Mouse (Mus musculus): Measurements from ENCODE around the gene Adamts17. TPM values are rescaled to one million over a fixed set of nuclear protein-coding genes. Genes with fewer than 3 reads are reported as not detected.

Adamts17 gene
- polyA plus RNA-seq, 1 experiment, result not detected

GRCm38 (mm10) chr7:67003648-67004047, 164.1 kb downstream of the Adamts17 start:
- peaks cover 11% of the 10 kb centered on the region; the same call in 1 of the 2 replicates for H3K9me3 ChIP-seq
- no peaks in the 10 kb centered on the region for H3K4me1 ChIP-seq
- H3K36me3 ChIP-seq (replicated peaks; ENCODE audit: low read length), result no peaks in the 10 kb centered on the region
- H3K4me3 ChIP-seq (replicated peaks), result no peak overlapping the region
- H3K27me3 ChIP-seq (replicated peaks), result no peaks in the 10 kb centered on the region
- no peak for TF ChIP-seq GATA1 (IDR thresholded peaks at IDR 0.05; ENCODE audit: borderline replicate concordance, low read length)
- no peak for TF ChIP-seq FLI1 (IDR thresholded peaks at IDR 0.05; ENCODE audit: low read length)

- H3K4me3 ChIP-seq (replicated peaks), result no peak overlapping the region
- no peaks in the 10 kb centered on the region for H3K27me3 ChIP-seq (replicated peaks)
- no peak for TF ChIP-seq FLI1 (IDR thresholded peaks at IDR 0.05; ENCODE audit: low read length)
- TF ChIP-seq GATA1 (IDR thresholded peaks at IDR 0.05; ENCODE audit: borderline replicate concordance, low read length), result no peak
- H3K4me1 ChIP-seq, result no peaks in the 10 kb centered on the region
- H3K36me3 ChIP-seq (replicated peaks; ENCODE audit: low read length), result no peaks in the 10 kb centered on the region
- peaks cover 11% of the 10 kb centered on the region; the same call in 1 of the 2 replicates for H3K9me3 ChIP-seq
These were observed 164.7 kb downstream of the Adamts17 start for GRCm38 (mm10) chr7:67004220-67004619.

GRCm38 (mm10) chr7:67009841-67010240, 170.3 kb downstream of the Adamts17 start:
- no peaks in the 10 kb centered on the region for H3K4me1 ChIP-seq
- peaks cover 8% of the 10 kb centered on the region; the same call in 1 of the 2 replicates for H3K9me3 ChIP-seq
- peaks cover 1% of the 10 kb centered on the region for H3K27me3 ChIP-seq (replicated peaks)
- H3K36me3 ChIP-seq (replicated peaks; ENCODE audit: low read length), result no peaks in the 10 kb centered on the region
- H3K4me3 ChIP-seq (replicated peaks), result no peak overlapping the region
- TF ChIP-seq FLI1 (IDR thresholded peaks at IDR 0.05; ENCODE audit: low read length) (no peak), GATA1 (IDR thresholded peaks at IDR 0.05; ENCODE audit: borderline replicate concordance, low read length) (no peak)

- no peaks in the 10 kb centered on the region for H3K36me3 ChIP-seq (replicated peaks; ENCODE audit: low read length)
- peak overlapping the region; percentile 29 for H3K4me3 ChIP-seq (replicated peaks)
- H3K27me3 ChIP-seq (replicated peaks), result peaks cover 2% of the 10 kb centered on the region
- no peak for TF ChIP-seq GATA1 (IDR thresholded peaks at IDR 0.05; ENCODE audit: borderline replicate concordance, low read length)
- TF ChIP-seq FLI1 (IDR thresholded peaks at IDR 0.05; ENCODE audit: low read length), result no peak
- H3K9me3 ChIP-seq, result no peaks in the 10 kb centered on the region
- no peaks in the 10 kb centered on the region for H3K4me1 ChIP-seq
These were observed 172.6 kb downstream of the Adamts17 start for GRCm38 (mm10) chr7:67012011-67012751.

DNA sequence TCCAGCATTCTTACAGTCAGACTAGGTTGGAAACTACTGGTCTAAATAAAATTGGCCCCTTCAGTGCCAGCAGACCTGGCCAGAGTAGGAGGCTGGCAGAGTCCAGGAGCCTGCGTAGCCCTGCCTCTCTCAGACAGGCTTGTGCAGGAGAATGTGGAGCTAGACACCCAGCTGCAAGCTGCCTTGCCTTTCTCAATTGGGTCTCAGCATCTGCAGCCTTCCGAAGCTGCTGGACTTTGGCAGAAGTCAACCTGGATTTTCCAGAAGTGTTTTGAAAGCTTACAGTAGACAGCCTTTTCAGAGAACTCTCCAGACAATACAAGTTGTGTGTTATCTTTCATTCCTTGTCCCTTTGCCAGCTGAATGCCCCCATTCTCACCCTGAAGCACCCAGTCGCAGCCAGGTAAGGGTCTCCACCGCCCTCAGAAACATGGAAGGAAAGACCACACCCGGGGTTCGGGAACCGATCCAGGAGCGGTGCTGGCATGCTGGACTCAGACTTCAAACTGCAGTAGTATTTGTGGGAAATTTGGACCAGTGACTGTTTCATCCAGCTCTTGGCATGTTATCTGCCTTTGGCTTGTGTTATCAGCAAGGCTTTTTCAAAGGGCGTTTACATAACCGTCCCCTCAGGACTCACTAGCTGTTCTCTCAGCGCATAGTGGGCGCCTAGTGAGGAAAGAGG, 173.8 kb downstream of the Adamts17 start:
- no peaks in the 10 kb centered on the region for H3K4me1 ChIP-seq
- H3K9me3 ChIP-seq, result no peaks in the 10 kb centered on the region
- peaks cover 2% of the 10 kb centered on the region for H3K27me3 ChIP-seq (replicated peaks)
- no peaks in the 10 kb centered on the region for H3K36me3 ChIP-seq (replicated peaks; ENCODE audit: low read length)
- TF ChIP-seq GATA1 (IDR thresholded peaks at IDR 0.05; ENCODE audit: borderline replicate concordance, low read length), result no peak
- no peak for TF ChIP-seq FLI1 (IDR thresholded peaks at IDR 0.05; ENCODE audit: low read length)
- H3K4me3 ChIP-seq (replicated peaks), result no peak overlapping the region

DNA sequence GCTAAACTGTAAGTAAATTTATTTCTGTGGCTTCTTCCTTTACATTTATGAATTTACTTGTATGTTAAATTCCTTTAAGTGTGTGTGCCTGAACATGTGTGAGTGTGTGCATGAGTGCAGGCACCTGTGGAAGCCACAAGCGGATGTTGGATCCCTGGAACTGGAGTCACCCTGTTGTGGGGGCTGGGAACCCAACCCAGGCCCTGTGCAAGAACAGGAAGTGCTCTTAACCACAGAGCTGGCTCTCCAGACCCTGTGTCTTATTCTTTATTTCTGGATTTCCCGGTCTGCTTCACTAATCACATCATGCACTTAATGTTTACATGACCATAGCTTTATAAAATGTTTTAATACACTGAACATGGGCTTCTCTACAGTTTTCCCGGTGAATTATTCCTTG, 180.4 kb downstream of the Adamts17 start:
- Histone ChIP-seq H3K4me3 (replicated peaks) (no peak overlapping the region), H3K36me3 (replicated peaks; ENCODE audit: low read length) (no peaks in the 10 kb centered on the region), H3K27me3 (replicated peaks) (no peaks in the 10 kb centered on the region), H3K9me3 (no peaks in the 10 kb centered on the region), H3K4me1 (peaks cover 2% of the 10 kb centered on the region; the same call in 1 of the 2 replicates)
- TF ChIP-seq FLI1 (IDR thresholded peaks at IDR 0.05; ENCODE audit: low read length), result no peak
- no peak for TF ChIP-seq GATA1 (IDR thresholded peaks at IDR 0.05; ENCODE audit: borderline replicate concordance, low read length)

GRCm38 (mm10) chr7:67026114-67027070, 186.9 kb downstream of the Adamts17 start:
- Histone ChIP-seq H3K36me3 (replicated peaks; ENCODE audit: low read length) (no peaks in the 10 kb centered on the region), H3K27me3 (replicated peaks) (no peaks in the 10 kb centered on the region), H3K9me3 (peaks cover 6% of the 10 kb centered on the region), H3K4me1 (no peaks in the 10 kb centered on the region), H3K4me3 (replicated peaks) (no peak overlapping the region)
- TF ChIP-seq FLI1 (IDR thresholded peaks at IDR 0.05; ENCODE audit: low read length), result no peak
- TF ChIP-seq GATA1 (IDR thresholded peaks at IDR 0.05; ENCODE audit: borderline replicate concordance, low read length), result no peak

DNA sequence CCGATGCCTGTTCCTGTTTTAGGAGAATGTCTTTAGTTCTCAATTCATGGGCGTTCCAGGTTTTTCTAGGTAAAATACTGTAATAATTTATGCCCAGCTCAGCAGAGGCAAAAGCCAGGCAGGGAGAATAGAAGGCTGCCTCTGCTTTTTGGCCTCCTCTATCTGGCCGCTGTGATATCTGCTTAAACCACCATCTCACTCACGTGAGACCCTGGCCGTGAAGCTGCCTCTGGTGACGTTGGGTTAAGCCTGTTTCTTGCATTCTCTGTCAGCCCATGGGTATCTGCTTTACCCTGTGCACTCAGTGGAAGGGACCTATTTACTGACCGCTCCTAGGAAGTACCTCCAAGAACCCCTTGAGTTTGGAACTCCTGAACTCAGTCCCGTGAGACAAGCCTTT, 187.7 kb downstream of the Adamts17 start:
- Histone ChIP-seq H3K4me1 (no peaks in the 10 kb centered on the region), H3K4me3 (replicated peaks) (no peak overlapping the region), H3K9me3 (peaks cover 6% of the 10 kb centered on the region), H3K27me3 (replicated peaks) (no peaks in the 10 kb centered on the region), H3K36me3 (replicated peaks; ENCODE audit: low read length) (no peaks in the 10 kb centered on the region)
- TF ChIP-seq FLI1 (IDR thresholded peaks at IDR 0.05; ENCODE audit: low read length), result no peak
- TF ChIP-seq GATA1 (IDR thresholded peaks at IDR 0.05; ENCODE audit: borderline replicate concordance, low read length), result no peak

DNA sequence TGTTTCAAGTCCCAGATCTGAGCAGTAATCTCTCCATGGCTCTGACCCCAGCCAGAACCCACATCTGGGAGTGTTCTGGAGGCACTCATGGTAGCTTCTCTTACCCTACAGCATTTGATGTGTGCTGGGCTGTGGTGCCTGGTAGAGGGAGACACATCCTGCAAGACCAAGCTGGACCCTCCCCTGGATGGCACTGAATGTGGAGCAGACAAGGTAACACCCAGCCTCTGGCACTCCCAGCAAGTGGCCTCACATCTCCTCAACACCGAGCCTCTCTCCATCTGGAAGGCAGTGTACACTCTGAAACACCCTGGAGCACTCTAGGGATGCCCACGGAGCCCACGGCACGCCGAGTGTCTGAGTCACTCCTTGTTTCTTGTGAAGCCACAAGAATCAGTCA, 188.2 kb downstream of the Adamts17 start:
- Histone ChIP-seq H3K27me3 (replicated peaks) (no peaks in the 10 kb centered on the region), H3K9me3 (peaks cover 6% of the 10 kb centered on the region), H3K4me3 (replicated peaks) (no peak overlapping the region), H3K36me3 (replicated peaks; ENCODE audit: low read length) (no peaks in the 10 kb centered on the region), H3K4me1 (no peaks in the 10 kb centered on the region)
- TF ChIP-seq FLI1 (IDR thresholded peaks at IDR 0.05; ENCODE audit: low read length), result no peak
- no peak for TF ChIP-seq GATA1 (IDR thresholded peaks at IDR 0.05; ENCODE audit: borderline replicate concordance, low read length)

Data from megakaryocyte, embryonic 14.5 days (primary cell).